Mouse (Mus musculus): Measurements from ENCODE around the gene Xpnpep2. TPM values are rescaled to one million over a fixed set of nuclear protein-coding genes. Genes with fewer than 3 reads are reported as not detected.

Gene Xpnpep2
- 0.91 and 2.2 TPM in 2 replicates for polyA plus RNA-seq (2012; rRNA removed)

GRCm38 (mm10) chrX:48108394-48109315, at the start of gene Xpnpep2:
TSS of gene Xpnpep2 (plus strand) at chrX:48108725.

DNA sequence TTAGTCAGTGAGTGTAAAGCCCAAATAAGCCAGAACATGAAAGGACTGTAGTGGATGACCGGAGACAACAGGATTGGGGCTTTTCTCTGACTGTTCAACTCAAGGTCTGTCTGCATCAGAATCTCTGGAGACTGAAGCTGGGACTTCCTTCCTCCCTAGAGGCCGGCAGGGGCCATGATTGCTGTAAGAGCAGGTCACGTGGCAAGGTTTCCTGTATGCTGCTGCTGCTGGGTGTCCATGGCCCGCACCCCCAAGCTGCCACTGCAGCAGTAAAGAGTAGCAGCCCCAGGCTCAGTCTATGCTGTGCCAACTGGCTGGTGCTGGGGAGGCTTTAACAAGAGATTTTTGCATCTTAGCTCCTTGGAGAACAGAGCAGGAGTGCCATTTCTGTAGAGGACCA, 37.7 kb downstream of the Xpnpep2 start, which contains the start of gene Sash3:
TSS of gene Sash3 (plus strand) at position 175 of the 400 bp plus-strand sequence.

Other genes with a start within 250 kb of the Xpnpep2 start
- gene Smarca1, start 215.8 kb upstream of the Xpnpep2 start, polyA plus RNA-seq (2012; rRNA removed) = 17.4 and 19.3 TPM in 2 replicates
- 40.5 and 42.9 TPM in 2 replicates for gene Ocrl, start 196.3 kb upstream of the Xpnpep2 start, polyA plus RNA-seq (2012; rRNA removed)
- 5.3 and 5.4 TPM in 2 replicates for gene Apln, start 73.9 kb upstream of the Xpnpep2 start, polyA plus RNA-seq (2012; rRNA removed)
- 0.88 and 1.1 TPM in 2 replicates for gene Sash3, start 37.7 kb downstream of the Xpnpep2 start, polyA plus RNA-seq (2012; rRNA removed)
- 52.8 and 53.7 TPM in 2 replicates for gene Zdhhc9, start 100.2 kb downstream of the Xpnpep2 start, polyA plus RNA-seq (2012; rRNA removed)
- gene Utp14a, start 148.1 kb downstream of the Xpnpep2 start, polyA plus RNA-seq (2012; rRNA removed) = 19.8 and 21.5 TPM in 2 replicates
- gene Bcorl1, start 232.6 kb downstream of the Xpnpep2 start, polyA plus RNA-seq (2012; rRNA removed) = 7.8 and 8.4 TPM in 2 replicates